ENCODE assay signal across 38 mouse cellular contexts in genomic region chr14:50829878-50830277, GRCm38 (mm10). TPM values are rescaled to one million over a fixed set of nuclear protein-coding genes. Genes with fewer than 3 reads are reported as not detected.
DNase-seq lines count a peak whose midpoint lies in the region; ATAC-seq and TF ChIP-seq lines count a peak whose summit lies in the region.
"Had no signal": no experiment of that assay in that cellular context is flagged by ENCODE, and none has a peak within 500 bp of the region (broad histone marks: within the 10 kb centered on the region; RNA-seq: fewer than 3 reads in every experiment).

No protein-coding gene starts in this region.

- no peaks in the 10 kb centered on the region for H3K27me3 ChIP-seq in G1E (ENCODE audit: insufficient read depth, low read length)
- H3K27me3 ChIP-seq in midbrain, embryonic 16.5 days (ENCODE audit: control insufficient read depth, insufficient read depth, low read depth, low read length): no peaks in the 10 kb centered on the region
- no peaks in the 10 kb centered on the region for H3K27me3 ChIP-seq in stomach, postnatal 0 days (ENCODE audit: control insufficient read depth, insufficient read depth, low read length)
- H3K27me3 ChIP-seq: CH12.LX; embryonic facial prominence, embryonic 12.5 days; hindbrain, embryonic 13.5 days; limb, embryonic 12.5 days; liver, embryonic 15.5 days; lung, embryonic 15.5 days had no signal

- H3K27ac ChIP-seq in gastrocnemius, adult 2 months: no peak overlapping the region
- H3K27ac ChIP-seq in brown adipose tissue, adult 24 weeks (replicated peaks; ENCODE audit: low read depth, low read length): no peak overlapping the region; the same call in 1 of the 2 replicates
- no peak overlapping the region for H3K27ac ChIP-seq in midbrain, embryonic 16.5 days (ENCODE audit: low read length)
- H3K27ac ChIP-seq in stomach, postnatal 0 days (replicated peaks): no peak overlapping the region
- H3K27ac ChIP-seq: embryonic facial prominence, embryonic 12.5 days; heart, embryonic 10.5 days; hindbrain, embryonic 13.5 days; left cerebral cortex, adult 2 months; limb, embryonic 12.5 days; liver, embryonic 15.5 days; lung, embryonic 15.5 days had no signal

- TF ChIP-seq CTCF in gastrocnemius, adult 2 months (IDR thresholded peaks at IDR 0.05): no peak
- TF ChIP-seq CTCF in G1E (IDR thresholded peaks at IDR 0.05; ENCODE audit: low read depth, low read length): no peak
- no peak for TF ChIP-seq CTCF in stomach, postnatal 0 days (IDR thresholded peaks at IDR 0.05; ENCODE audit: low read depth)

- 78% methylated on average over 3 of the region's 3 CpGs for WGBS in midbrain, embryonic 16.5 days
- WGBS in stomach, postnatal 0 days: 75% methylated on average over 3 of the region's 3 CpGs

- no peak overlapping the region for H3K4me2 ChIP-seq in midbrain, embryonic 16.5 days (ENCODE audit: low read length)
- H3K4me2 ChIP-seq in stomach, postnatal 0 days (replicated peaks; ENCODE audit: low read depth): no peak overlapping the region
- H3K4me2 ChIP-seq: embryonic facial prominence, embryonic 12.5 days; hindbrain, embryonic 13.5 days; limb, embryonic 12.5 days; liver, embryonic 15.5 days; lung, embryonic 15.5 days; midbrain, embryonic 11.5 days had no signal

- H3K36me3 ChIP-seq in G1E (replicated peaks): peaks cover 80% of the 10 kb centered on the region
- no peaks in the 10 kb centered on the region for H3K36me3 ChIP-seq in midbrain, embryonic 16.5 days (ENCODE audit: control insufficient read depth, insufficient read depth, low read length)
- H3K36me3 ChIP-seq in stomach, postnatal 0 days (ENCODE audit: control insufficient read depth, insufficient read depth, low read length): no peaks in the 10 kb centered on the region; the same call in none of the 2 replicates
- H3K36me3 ChIP-seq: embryonic facial prominence, embryonic 12.5 days; liver, embryonic 15.5 days; lung, embryonic 15.5 days had no signal

- intact Hi-C loops in gastrocnemius, adult 2 months (cut with DNase I): loop anchor here (10.0 kb wide), 1 partner anchor 65 kb away; no protein-coding TSS in a partner anchor

- H3K9me3 ChIP-seq in G1E (replicated peaks): no peaks in the 10 kb centered on the region
- no peaks in the 10 kb centered on the region for H3K9me3 ChIP-seq in midbrain, embryonic 16.5 days (replicated peaks; ENCODE audit: control insufficient read depth, low read length, poor library complexity, severe bottlenecking)
- no peaks in the 10 kb centered on the region for H3K9me3 ChIP-seq in stomach, postnatal 0 days (ENCODE audit: control insufficient read depth, low read length)
- H3K9me3 ChIP-seq: embryonic facial prominence, embryonic 12.5 days; heart, embryonic 10.5 days; hindbrain, embryonic 13.5 days; limb, embryonic 12.5 days; liver, embryonic 15.5 days; lung, embryonic 15.5 days had no signal

- peak overlapping the region; percentile 37 for H3K4me3 ChIP-seq in gastrocnemius, adult 2 months
- peak overlapping the region; percentile 39 for H3K4me3 ChIP-seq in G1E (ENCODE audit: low read depth, low read length)
- H3K4me3 ChIP-seq in brown adipose tissue, adult 24 weeks (ENCODE audit: insufficient read depth, low read depth, low read length): peak overlapping the region; percentile 19
- no peak overlapping the region for H3K4me3 ChIP-seq in midbrain, embryonic 16.5 days (ENCODE audit: low read depth, low read length)
- H3K4me3 ChIP-seq in stomach, postnatal 0 days (ENCODE audit: low read depth, low read length): no peak overlapping the region
- H3K4me3 ChIP-seq: embryonic facial prominence, embryonic 12.5 days; heart, embryonic 10.5 days; hindbrain, embryonic 13.5 days; left cerebral cortex, adult 2 months; limb, embryonic 12.5 days; liver, embryonic 15.5 days; lung, embryonic 15.5 days had no signal

- no peak overlapping the region for H3K9ac ChIP-seq in midbrain, embryonic 16.5 days (ENCODE audit: low read depth, low read length)
- H3K9ac ChIP-seq in stomach, postnatal 0 days (ENCODE audit: low read length): no peak overlapping the region
- H3K9ac ChIP-seq: embryonic facial prominence, embryonic 12.5 days; hindbrain, embryonic 13.5 days; limb, embryonic 12.5 days; liver, embryonic 15.5 days; lung, embryonic 15.5 days had no signal

- no peak for TF ChIP-seq EP300 in stomach, postnatal 0 days (optimal IDR thresholded peaks at IDR 0.05)

- peak; percentile 63 for ATAC-seq in G1E (ENCODE audit: extremely low read depth, insufficient number of reproducible peaks, low FRiP score, poor library complexity, severe bottlenecking)
- peak; percentile 36 for ATAC-seq in megakaryocyte progenitor cell, adult 5-6 weeks (replicated peaks; ENCODE audit: poor library complexity)
- no peak for ATAC-seq in midbrain, embryonic 16.5 days
- no peak for ATAC-seq in stomach, postnatal 0 days (ENCODE audit: low FRiP score, low TSS enrichment)
- ATAC-seq: forebrain, embryonic 14.5 days; intestine, embryonic 16.5 days had no signal

- peaks cover 11% of the 10 kb centered on the region for H3K4me1 ChIP-seq in G1E (ENCODE audit: insufficient read depth, low read depth, low read length)
- H3K4me1 ChIP-seq in brown adipose tissue, adult 24 weeks (ENCODE audit: control insufficient read depth, insufficient read depth, insufficient read length, low read length): no peaks in the 10 kb centered on the region
- H3K4me1 ChIP-seq in midbrain, embryonic 16.5 days (ENCODE audit: control insufficient read depth, insufficient read depth, low read length): no peaks in the 10 kb centered on the region
- H3K4me1 ChIP-seq in stomach, postnatal 0 days (replicated peaks; ENCODE audit: control insufficient read depth, insufficient read depth): no peaks in the 10 kb centered on the region
- H3K4me1 ChIP-seq: embryonic facial prominence, embryonic 12.5 days; heart, embryonic 10.5 days; hindbrain, embryonic 13.5 days; limb, embryonic 12.5 days; liver, embryonic 15.5 days had no signal

- peak; percentile 41 for DNase-seq in gastrocnemius, adult 2 months
- DNase-seq in gastrocnemius, postnatal 10 days: no peak
- DNase-seq in G1E (ENCODE audit: low spot score): peak; percentile 22
- DNase-seq in layer of hippocampus, postnatal 10 days (ENCODE audit: low spot score in 2 of 2): no peak
- no peak for DNase-seq in stomach, postnatal 0 days (ENCODE audit: low spot score)
- DNase-seq: adrenal gland, adult 2 months; cerebellum, adult 11 months; cerebellum, adult 9-10 months; cerebellum, postnatal 36 days; embryo, embryonic 11 days; heart, postnatal 36 days; kidney, adult 8-10 months; kidney, postnatal 10 days; layer of hippocampus, adult 9-11 months; retina, postnatal 1 day; right cerebral cortex, postnatal 25 days had no signal

RNA-seq across cellular contexts. Expression of gene Parp2, which starts 22.2 kb away (rescaled TPM):
- total RNA-seq in gastrocnemius, adult 2 months (2021): 10 to 100 TPM; 10.2 TPM
- 10 to 100 TPM; 14.0 to 20.2 TPM for total RNA-seq in gastrocnemius, postnatal 10 days (2021)
- 130 and 176 TPM in 2 replicates for total RNA-seq in G1E (2014; fragmentation: Nextera tagmentation)
- total RNA-seq in G1E (2017): 101 and 111 TPM in 2 replicates
- 7.2 and 8.2 TPM in 2 replicates for polyA plus RNA-seq in G1E (2012)
- 12.6 and 13.2 TPM in 2 replicates for polyA plus RNA-seq in brown adipose tissue, adult 24 weeks (2012; ENCODE audit: insufficient read depth, insufficient read length, missing spikeins)
- 63.6 and 99.3 TPM in 2 replicates for total RNA-seq in megakaryocyte progenitor cell, adult 5-6 weeks (2015)
- 92.4 and 99.5 TPM in 2 replicates for total RNA-seq in megakaryocyte progenitor cell, adult 5-6 weeks (2017)
- 39.1 and 41.5 TPM in 2 replicates for polyA plus RNA-seq in midbrain, embryonic 16.5 days (2015; fragmentation: Nextera tagmentation; extraction: Ambion mirVana)
- 10 to 100 TPM; 23.7 to 41.6 TPM for total RNA-seq in layer of hippocampus, postnatal 10 days (2021)
- 27.9 and 28.7 TPM in 2 replicates for polyA plus RNA-seq in stomach, postnatal 0 days (2015; fragmentation: Nextera tagmentation; extraction: Ambion mirVana)

RNA-seq across cellular contexts. Expression of gene Ccnb1ip1, which starts 22.3 kb away (rescaled TPM):
- not detected for total RNA-seq in gastrocnemius, adult 2 months (2021)
- not detected for total RNA-seq in gastrocnemius, postnatal 10 days (2021)
- total RNA-seq in G1E (2014; fragmentation: Nextera tagmentation) (8.7 and 10.3 TPM in 2 replicates), G1E (2017) (6.1 and 8.3 TPM in 2 replicates)
- polyA plus RNA-seq in G1E (2012): 0.20 and 0.22 TPM in 2 replicates
- not detected in 2 replicates for polyA plus RNA-seq in brown adipose tissue, adult 24 weeks (2012; ENCODE audit: insufficient read depth, insufficient read length, missing spikeins)
- not detected in 2 replicates for total RNA-seq in megakaryocyte progenitor cell, adult 5-6 weeks (2015)
- not detected in 2 replicates for total RNA-seq in megakaryocyte progenitor cell, adult 5-6 weeks (2017)
- not detected in 2 replicates for polyA plus RNA-seq in midbrain, embryonic 16.5 days (2015; fragmentation: Nextera tagmentation; extraction: Ambion mirVana)
- total RNA-seq in layer of hippocampus, postnatal 10 days (2021): not detected
- not detected in 2 replicates for polyA plus RNA-seq in stomach, postnatal 0 days (2015; fragmentation: Nextera tagmentation; extraction: Ambion mirVana)
- total RNA-seq: adrenal gland, adult 2 months; adrenal gland, postnatal 36 days; gastrocnemius, postnatal 4 days; heart, postnatal 36 days; left cerebral cortex, adult 2 months; left cerebral cortex, postnatal 25 days; midbrain, postnatal 0 days had no signal
- polyA plus RNA-seq: adrenal gland, adult 2 months; embryonic facial prominence, embryonic 12.5 days; heart, embryonic 10.5 days; heart, embryonic 16.5 days; hindbrain, embryonic 13.5 days; intestine, embryonic 16.5 days; limb, embryonic 12.5 days; liver, adult 2 months; liver, embryonic 15.5 days; lung, embryonic 15.5 days; midbrain, embryonic 11.5 days; midbrain, postnatal 0 days; neural tube, embryonic 14.5 days; stomach, embryonic 14.5 days had no signal

RNA-seq across cellular contexts. Expression of gene Tep1, which starts 40.5 kb away (rescaled TPM):
- total RNA-seq in gastrocnemius, adult 2 months (2021): 1 to 10 TPM; 6.6 to 9.5 TPM
- 10 to 100 TPM in 1 of 2 experiments, 1 to 10 TPM in 1; 9.6 to 11.1 TPM for total RNA-seq in gastrocnemius, postnatal 10 days (2021)
- total RNA-seq in G1E (2014; fragmentation: Nextera tagmentation): 17.0 and 21.3 TPM in 2 replicates
- total RNA-seq in G1E (2017): 29.1 and 29.9 TPM in 2 replicates
- polyA plus RNA-seq in G1E (2012): 2.7 and 3.3 TPM in 2 replicates
- polyA plus RNA-seq in brown adipose tissue, adult 24 weeks (2012; ENCODE audit: insufficient read depth, insufficient read length, missing spikeins): 29.1 and 29.6 TPM in 2 replicates
- total RNA-seq in megakaryocyte progenitor cell, adult 5-6 weeks (2015): 32.3 and 37.7 TPM in 2 replicates
- 8.4 and 21.0 TPM in 2 replicates for total RNA-seq in megakaryocyte progenitor cell, adult 5-6 weeks (2017)
- polyA plus RNA-seq in midbrain, embryonic 16.5 days (2015; fragmentation: Nextera tagmentation; extraction: Ambion mirVana): 1.6 and 2.9 TPM in 2 replicates
- 1 to 10 TPM; 4.4 to 4.8 TPM for total RNA-seq in layer of hippocampus, postnatal 10 days (2021)
- 6.2 and 7.8 TPM in 2 replicates for polyA plus RNA-seq in stomach, postnatal 0 days (2015; fragmentation: Nextera tagmentation; extraction: Ambion mirVana)

RNA-seq across cellular contexts. Expression of gene Ttc5, which starts 44.6 kb away (rescaled TPM):
- total RNA-seq in gastrocnemius, adult 2 months (2021): 1 to 10 TPM; 6.2 to 6.4 TPM
- total RNA-seq in gastrocnemius, postnatal 10 days (2021): 10 to 100 TPM; 16.3 to 20.2 TPM
- 36.6 and 45.8 TPM in 2 replicates for total RNA-seq in G1E (2014; fragmentation: Nextera tagmentation)
- 43.4 and 45.2 TPM in 2 replicates for total RNA-seq in G1E (2017)
- 26.5 and 40.2 TPM in 2 replicates for polyA plus RNA-seq in G1E (2012)
- polyA plus RNA-seq in brown adipose tissue, adult 24 weeks (2012; ENCODE audit: insufficient read depth, insufficient read length, missing spikeins): 11.1 and 15.2 TPM in 2 replicates
- 20.6 and 27.4 TPM in 2 replicates for total RNA-seq in megakaryocyte progenitor cell, adult 5-6 weeks (2015)
- 39.5 and 41.8 TPM in 2 replicates for total RNA-seq in megakaryocyte progenitor cell, adult 5-6 weeks (2017)
- polyA plus RNA-seq in midbrain, embryonic 16.5 days (2015; fragmentation: Nextera tagmentation; extraction: Ambion mirVana): 132 and 133 TPM in 2 replicates
- 10 to 100 TPM; 77.0 to 83.5 TPM for total RNA-seq in layer of hippocampus, postnatal 10 days (2021)
- 35.1 and 37.0 TPM in 2 replicates for polyA plus RNA-seq in stomach, postnatal 0 days (2015; fragmentation: Nextera tagmentation; extraction: Ambion mirVana)

Comparison
In these comparisons a context has a peak if more than half of its experiments do, and no peak if none do; other contexts are left out.
1. DNase-seq: peak in gastrocnemius, adult 2 months (single experiment) and G1E (single experiment); none in gastrocnemius, postnatal 10 days (single experiment), layer of hippocampus, postnatal 10 days (0 of 2) and stomach, postnatal 0 days (single experiment).
2. H3K4me3 ChIP-seq: peak in gastrocnemius, adult 2 months (single experiment), G1E (single experiment) and brown adipose tissue, adult 24 weeks (single experiment); none in midbrain, embryonic 16.5 days (single experiment) and stomach, postnatal 0 days (single experiment).
3. ATAC-seq: peak in G1E (single experiment) and megakaryocyte progenitor cell, adult 5-6 weeks (single experiment); none in midbrain, embryonic 16.5 days (single experiment) and stomach, postnatal 0 days (single experiment).